Mouse (Mus musculus): ENCODE results near the gene Pts.

Gene Pts

GRCm38 (mm10) chr9:50530890-50531289 lies 2.4 kb upstream of the Pts start:
- DNase-seq (ENCODE audit: low spot score in 2 of 2): no peak

- no peak for DNase-seq (ENCODE audit: low spot score in 2 of 2)
Measured at GRCm38 (mm10) chr9:50527860-50528259, 664 bp downstream of the Pts start.

- DNase-seq (ENCODE audit: low spot score in 2 of 2): no peak
Measured at GRCm38 (mm10) chr9:50525585-50525984, 2.9 kb downstream of the Pts start.

DNA sequence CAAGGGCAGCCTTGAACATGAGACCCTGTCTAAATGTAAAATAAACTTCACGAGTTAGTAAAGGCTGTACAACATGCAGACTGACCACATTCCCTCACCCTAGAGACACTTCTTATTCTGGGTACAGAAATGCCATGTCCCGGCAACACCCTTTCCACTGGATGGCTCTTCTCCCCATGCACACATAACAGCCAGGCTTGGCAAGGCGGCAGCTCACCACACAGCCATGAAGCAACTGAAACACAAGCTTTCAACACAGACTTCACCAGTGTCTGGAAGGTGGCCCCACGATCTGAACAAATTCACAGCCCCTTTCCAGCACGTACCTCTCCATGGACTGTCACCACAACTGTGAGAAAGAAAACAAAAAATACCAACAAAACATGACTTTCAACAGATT lies 3.6 kb downstream of the Pts start:
- DNase-seq (ENCODE audit: low spot score in 2 of 2): no peak

DNA sequence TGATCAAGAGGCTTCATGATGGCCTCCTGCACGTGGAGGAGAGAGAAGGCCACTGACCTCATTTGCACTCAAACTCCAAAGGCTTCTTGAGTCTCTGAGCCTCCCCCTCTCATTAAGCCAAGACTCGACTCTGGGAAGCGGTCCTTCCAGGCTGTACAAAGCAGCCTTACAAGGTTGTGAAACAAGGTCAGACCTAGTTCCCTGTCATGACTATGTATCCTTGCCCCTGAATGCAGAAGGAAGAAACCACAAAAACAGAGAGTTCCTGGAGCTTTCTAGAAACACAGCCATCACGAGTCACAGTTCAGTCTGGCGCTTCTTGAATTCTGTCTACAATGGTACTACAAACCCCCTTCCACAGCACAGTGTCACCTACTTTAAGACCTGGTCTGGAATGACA lies 6.0 kb downstream of the Pts start:
- DNase-seq (ENCODE audit: low spot score in 2 of 2): no peak

DNA sequence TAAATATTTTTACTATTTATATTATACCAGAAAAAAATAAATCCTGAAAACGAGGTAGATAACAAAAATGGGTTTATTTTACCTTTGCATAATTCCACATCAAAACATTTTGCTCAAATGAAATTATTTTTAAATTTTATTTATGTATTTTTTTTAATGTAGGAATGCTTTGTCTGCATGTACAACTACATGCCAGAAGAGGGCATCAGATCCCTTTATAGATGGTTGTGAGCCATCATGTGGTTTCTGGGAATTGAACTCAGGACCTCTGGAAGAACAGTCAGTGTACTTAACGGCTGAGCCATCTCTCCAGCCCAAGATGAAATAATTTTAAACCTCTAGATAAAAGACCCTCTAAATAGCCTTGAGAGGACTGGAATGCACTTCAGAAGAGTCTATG lies 7.0 kb downstream of the Pts start:
- no peak for DNase-seq (ENCODE audit: low spot score in 2 of 2)

- DNase-seq (ENCODE audit: low spot score in 2 of 2): no peak
Measured at GRCm38 (mm10) chr9:50520748-50521147, 7.8 kb downstream of the Pts start.

DNA sequence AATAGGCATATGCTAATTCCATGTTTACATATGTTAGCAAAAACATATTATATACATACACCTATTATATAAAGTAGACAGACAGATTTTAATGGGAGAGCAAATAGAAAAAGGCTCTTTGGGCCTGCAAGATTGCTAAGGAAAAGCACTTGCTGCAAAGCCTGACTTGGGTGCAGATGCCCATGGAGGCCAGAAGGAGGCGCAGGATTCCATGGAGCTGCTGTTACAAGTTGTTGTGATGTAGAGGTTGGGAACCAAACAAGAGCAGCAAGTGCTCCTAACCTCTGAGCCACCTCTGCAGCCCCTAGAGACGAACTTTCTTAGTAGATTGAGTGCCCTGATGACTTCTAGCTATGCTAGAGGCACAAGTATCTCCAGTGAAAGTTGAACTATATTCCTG lies 9.7 kb downstream of the Pts start:
- no peak for DNase-seq (ENCODE audit: low spot score in 2 of 2)

GRCm38 (mm10) chr9:50515462-50515861 lies 13.1 kb downstream of the Pts start:
- no peak for DNase-seq (ENCODE audit: low spot score in 2 of 2)

DNA sequence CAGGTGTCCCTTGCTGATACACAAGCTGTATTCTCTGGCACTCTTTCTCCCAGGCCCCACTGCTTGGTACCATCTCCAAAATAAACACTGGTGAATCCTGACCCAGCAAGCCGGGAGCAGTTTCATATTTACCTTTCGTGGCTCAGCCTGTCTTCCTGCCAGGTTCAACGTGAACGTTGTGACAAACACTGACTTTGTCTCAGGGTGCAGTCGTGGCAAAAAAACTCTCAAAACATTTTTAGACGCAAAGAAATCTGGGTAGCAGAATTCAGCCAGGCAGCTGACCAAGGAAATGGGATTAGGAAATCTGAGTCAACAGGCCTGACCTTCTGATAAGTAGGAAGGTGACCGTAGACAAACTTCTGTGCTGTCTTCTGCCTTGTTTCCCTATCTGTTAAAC lies 21.0 kb downstream of the Pts start:
- no peak for DNase-seq (ENCODE audit: low spot score in 2 of 2)

DNA sequence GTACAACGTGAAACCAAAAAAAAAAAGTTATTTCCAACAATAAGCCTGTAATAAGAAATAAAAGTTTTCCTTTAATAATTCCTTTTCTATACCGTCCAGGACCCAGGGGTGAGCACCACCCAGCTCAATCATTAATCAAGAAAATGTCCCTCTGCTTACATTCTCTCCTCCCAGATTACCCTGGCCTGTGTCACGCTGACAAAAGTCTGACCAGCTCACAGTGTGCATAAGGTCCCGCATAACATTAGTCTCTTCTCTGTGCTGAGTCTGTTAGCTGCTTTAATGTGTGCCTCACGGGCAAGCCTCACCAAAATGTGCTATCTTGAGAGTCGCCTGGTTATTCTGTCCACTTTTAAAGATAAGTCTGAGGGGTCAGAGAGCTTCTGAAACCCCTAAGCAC lies 23.1 kb downstream of the Pts start:
- DNase-seq (ENCODE audit: low spot score in 2 of 2): no peak

DNA sequence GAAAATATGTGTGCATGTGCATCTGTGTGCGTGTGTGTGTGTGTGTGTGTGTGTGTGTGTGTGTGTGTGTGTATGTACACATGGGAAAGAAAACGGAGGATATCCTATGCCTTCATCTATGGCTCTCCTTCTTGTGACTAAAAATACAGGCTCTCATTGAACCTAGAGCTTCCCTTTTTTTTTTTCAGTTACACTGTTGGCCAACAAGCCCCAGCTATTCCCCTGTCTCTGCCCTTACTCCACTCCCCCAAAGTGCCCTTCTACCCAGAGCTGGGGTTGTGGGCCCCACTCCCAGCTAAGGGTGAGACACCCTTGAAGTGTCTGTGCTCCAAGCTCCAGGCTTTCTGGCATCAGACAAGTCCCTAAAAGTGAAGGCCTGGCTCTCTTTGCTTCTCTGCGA lies 25.6 kb downstream of the Pts start:
- DNase-seq (ENCODE audit: low spot score in 2 of 2): no peak

DNA sequence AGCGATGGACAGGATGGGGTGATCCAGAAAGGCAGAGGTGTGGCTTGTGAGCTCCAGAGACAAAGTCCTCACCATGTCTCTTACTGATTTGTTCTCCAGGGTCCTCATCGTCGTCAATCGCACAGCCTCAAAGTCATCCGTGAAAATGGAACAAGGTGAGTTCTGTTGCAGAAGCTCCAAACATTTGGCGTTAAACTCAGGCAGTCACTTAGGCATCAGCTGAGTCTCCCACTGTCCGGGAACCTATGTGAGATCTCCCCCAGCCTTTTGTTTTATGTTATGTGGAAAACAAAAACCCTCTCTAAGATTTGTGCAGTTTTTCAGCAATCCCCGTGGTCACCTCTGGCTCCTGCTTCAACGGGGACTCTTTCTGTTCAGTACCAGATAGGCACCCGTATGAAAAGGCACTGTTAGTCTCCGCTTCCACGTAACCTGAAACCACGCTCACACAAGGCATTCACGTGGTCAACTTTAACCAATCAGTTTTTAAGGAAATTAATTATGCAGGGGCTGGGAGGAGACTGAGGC lies 27.5 kb downstream of the Pts start:
- no peak for DNase-seq (ENCODE audit: low spot score in 2 of 2)

- no peak for DNase-seq (ENCODE audit: low spot score in 2 of 2)
Measured at GRCm38 (mm10) chr9:50500467-50500973, 28.0 kb downstream of the Pts start.

GRCm38 (mm10) chr9:50499781-50500180 lies 28.7 kb downstream of the Pts start:
- DNase-seq (ENCODE audit: low spot score in 2 of 2): no peak

DNA sequence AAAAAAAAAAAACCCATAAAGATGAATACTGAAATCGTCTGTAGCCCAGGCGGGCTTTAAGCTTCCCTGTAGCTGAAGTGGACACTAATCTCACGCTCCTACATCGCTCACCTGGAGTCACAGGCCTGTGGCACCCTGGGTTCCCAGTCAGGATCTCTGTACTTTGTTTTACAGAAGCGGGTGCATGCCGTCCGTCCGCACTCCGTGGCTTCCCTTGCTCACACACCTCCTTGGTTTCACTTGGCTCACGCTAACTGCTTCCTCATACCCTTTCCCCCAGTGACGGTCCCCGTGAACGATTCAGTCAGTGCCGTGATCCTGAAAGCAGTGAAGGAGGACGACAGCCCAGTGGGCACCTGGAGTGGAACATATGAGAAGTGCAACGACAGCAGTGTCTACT lies 29.7 kb downstream of the Pts start:
- DNase-seq (ENCODE audit: low spot score in 2 of 2): no peak

- DNase-seq (ENCODE audit: low spot score in 2 of 2): no peak
Measured at GRCm38 (mm10) chr9:50497536-50497935, 31.0 kb downstream of the Pts start.

- DNase-seq (ENCODE audit: low spot score in 2 of 2): no peak
Measured at GRCm38 (mm10) chr9:50497076-50497475, 31.4 kb downstream of the Pts start.

GRCm38 (mm10) chr9:50496546-50496945 lies 32.0 kb downstream of the Pts start:
- DNase-seq (ENCODE audit: low spot score in 2 of 2): no peak

GRCm38 (mm10) chr9:50496151-50496505 lies 32.4 kb downstream of the Pts start:
- DNase-seq (ENCODE audit: low spot score in 2 of 2): no peak

GRCm38 (mm10) chr9:50495405-50496150 lies 32.9 kb downstream of the Pts start:
- no peak for DNase-seq (ENCODE audit: low spot score in 2 of 2)

DNA sequence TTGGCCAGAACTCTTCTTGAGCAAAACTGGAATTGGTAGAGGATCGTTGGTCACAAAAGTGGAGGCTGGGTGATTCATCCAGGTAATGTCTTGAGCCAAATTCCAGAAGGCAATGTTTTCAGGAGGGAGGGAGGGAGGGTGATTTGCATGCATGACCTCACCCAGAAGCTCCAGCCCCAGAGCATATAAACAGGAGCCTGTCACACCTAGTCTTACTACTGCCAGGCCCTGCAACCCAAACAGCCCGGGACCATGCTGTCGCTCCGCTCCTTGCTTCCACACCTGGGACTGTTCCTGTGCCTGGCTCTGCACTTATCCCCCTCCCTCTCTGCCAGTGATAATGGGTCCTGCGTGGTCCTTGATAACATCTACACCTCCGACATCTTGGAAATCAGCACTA lies 34.2 kb downstream of the Pts start, which contains the start of gene Plet1:
Gene Plet1, plus strand, starts transcription at position 215 of the 400 bp plus-strand sequence.
- DNase-seq (ENCODE audit: low spot score in 2 of 2): no peak

- no peak for DNase-seq (ENCODE audit: low spot score in 2 of 2)
Measured at GRCm38 (mm10) chr9:50493777-50494176, 34.7 kb downstream of the Pts start.

Data from spleen, postnatal 14 days (tissue).